Mouse (Mus musculus): ENCODE measurements around the gene Ikzf1. TPM values are rescaled to one million over a fixed set of nuclear protein-coding genes. Genes with fewer than 3 reads are reported as not detected.

Ikzf1 gene
- total and polyA plus RNA-seq, 2 experiments from 2014 or later = 0.91 to 4.0 TPM

- H3K4me1 ChIP-seq (ENCODE audit: insufficient read depth, low read length) = no peaks in the 10 kb centered on the region
- no peaks in the 10 kb centered on the region for H3K9me3 ChIP-seq (ENCODE audit: low read length)
- H3K27me3 ChIP-seq (ENCODE audit: insufficient read depth, low read length) = no peaks in the 10 kb centered on the region
- no peak for TF ChIP-seq CTCF (IDR thresholded peaks at IDR 0.05; ENCODE audit: low read depth)
- no peak overlapping the region for H3K4me3 ChIP-seq (ENCODE audit: low read length)
- no peak overlapping the region for H3K4me2 ChIP-seq (ENCODE audit: low read depth, low read length)
- no peak overlapping the region for H3K27ac ChIP-seq
- H3K9ac ChIP-seq (replicated peaks; ENCODE audit: low read length) = no peak overlapping the region
- WGBS = 94% methylated on average over 4 of the region's 4 CpGs
- no peaks in the 10 kb centered on the region for H3K36me3 ChIP-seq (ENCODE audit: insufficient read depth, low read length)
- ATAC-seq = no peak
- DNase-seq (ENCODE audit: low spot score) = no peak
Observed at GRCm38 (mm10) chr11:11772196-11772595, 87.4 kb downstream of the Ikzf1 start.

DNA sequence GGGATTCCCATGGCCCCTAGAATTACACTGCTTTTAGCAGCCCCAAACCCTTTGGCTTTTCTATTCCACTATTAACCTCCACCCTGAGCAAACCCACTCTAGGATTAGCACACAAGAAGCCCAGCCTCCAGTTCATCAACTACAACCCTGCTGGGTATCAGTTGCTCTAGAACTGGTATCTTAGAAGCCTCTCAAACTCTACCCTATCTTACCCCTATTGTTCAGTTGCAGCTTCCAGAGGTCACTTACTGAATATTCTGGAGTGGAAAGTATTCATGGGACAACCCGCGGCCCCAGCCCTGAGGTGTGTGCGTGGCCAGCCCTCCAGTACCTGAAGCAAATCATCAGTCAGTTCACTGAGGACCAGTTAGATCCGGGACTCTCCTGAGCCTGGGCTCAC is 89.6 kb downstream of the Ikzf1 start:
- Histone ChIP-seq H3K4me2 (ENCODE audit: low read depth, low read length) (no peak overlapping the region), H3K4me3 (ENCODE audit: low read length) (no peak overlapping the region), H3K27me3 (ENCODE audit: insufficient read depth, low read length) (no peaks in the 10 kb centered on the region), H3K36me3 (ENCODE audit: insufficient read depth, low read length) (no peaks in the 10 kb centered on the region), H3K4me1 (ENCODE audit: insufficient read depth, low read length) (no peaks in the 10 kb centered on the region), H3K9me3 (ENCODE audit: low read length) (no peaks in the 10 kb centered on the region), H3K27ac (no peak overlapping the region), H3K9ac (replicated peaks; ENCODE audit: low read length) (no peak overlapping the region)
- no peak for TF ChIP-seq CTCF (IDR thresholded peaks at IDR 0.05; ENCODE audit: low read depth)
- ATAC-seq = no peak
- no peak for DNase-seq (ENCODE audit: low spot score)
- WGBS = 96% methylated on average over 4 of the region's 4 CpGs

DNA sequence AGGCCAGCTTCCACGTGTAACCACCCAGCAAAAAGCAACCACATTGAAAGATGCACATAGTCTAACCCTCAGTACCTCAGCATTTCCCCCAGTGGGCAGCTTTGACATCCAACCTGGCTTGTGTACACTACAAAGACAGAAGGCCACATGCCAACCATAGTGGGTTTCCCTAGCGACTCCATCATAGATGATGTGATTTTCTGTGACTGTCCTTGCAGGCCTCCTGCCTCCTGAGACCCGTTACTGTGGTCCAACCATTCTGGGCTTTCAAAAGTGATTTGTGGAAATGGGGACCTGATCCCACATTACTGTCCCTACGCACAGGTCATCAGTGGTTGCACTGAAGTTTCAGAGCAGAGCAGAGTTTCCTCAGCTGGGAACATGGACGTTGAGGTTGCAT is 90.1 kb downstream of the Ikzf1 start:
- H3K27me3 ChIP-seq (ENCODE audit: insufficient read depth, low read length) = no peaks in the 10 kb centered on the region
- H3K27ac ChIP-seq = no peak overlapping the region
- DNase-seq (ENCODE audit: low spot score) = no peak
- H3K4me2 ChIP-seq (ENCODE audit: low read depth, low read length) = no peak overlapping the region
- H3K9me3 ChIP-seq (ENCODE audit: low read length) = no peaks in the 10 kb centered on the region
- H3K9ac ChIP-seq (replicated peaks; ENCODE audit: low read length) = no peak overlapping the region
- TF ChIP-seq CTCF (IDR thresholded peaks at IDR 0.05; ENCODE audit: low read depth) = no peak
- H3K4me1 ChIP-seq (ENCODE audit: insufficient read depth, low read length) = no peaks in the 10 kb centered on the region
- no peak overlapping the region for H3K4me3 ChIP-seq (ENCODE audit: low read length)
- WGBS = 82% methylated on average over 5 of the region's 5 CpGs
- H3K36me3 ChIP-seq (ENCODE audit: insufficient read depth, low read length) = no peaks in the 10 kb centered on the region
- ATAC-seq = no peak

GRCm38 (mm10) chr11:11776071-11776821 is 91.4 kb downstream of the Ikzf1 start:
- Histone ChIP-seq H3K4me3 (ENCODE audit: low read length) (no peak overlapping the region), H3K27ac (no peak overlapping the region), H3K36me3 (ENCODE audit: insufficient read depth, low read length) (no peaks in the 10 kb centered on the region), H3K9ac (replicated peaks; ENCODE audit: low read length) (no peak overlapping the region), H3K9me3 (ENCODE audit: low read length) (no peaks in the 10 kb centered on the region), H3K4me1 (ENCODE audit: insufficient read depth, low read length) (no peaks in the 10 kb centered on the region), H3K27me3 (ENCODE audit: insufficient read depth, low read length) (no peaks in the 10 kb centered on the region), H3K4me2 (ENCODE audit: low read depth, low read length) (no peak overlapping the region)
- ATAC-seq (no peak), DNase-seq (ENCODE audit: low spot score) (no peak)
- 63% methylated on average over 4 of the region's 4 CpGs for WGBS
- no peak for TF ChIP-seq CTCF (IDR thresholded peaks at IDR 0.05; ENCODE audit: low read depth)

GRCm38 (mm10) chr11:11776822-11777174 is 92.0 kb downstream of the Ikzf1 start:
- ATAC-seq (no peak), DNase-seq (ENCODE audit: low spot score) (no peak)
- no peaks in the 10 kb centered on the region for H3K36me3 ChIP-seq (ENCODE audit: insufficient read depth, low read length)
- H3K4me2 ChIP-seq (ENCODE audit: low read depth, low read length) = no peak overlapping the region
- TF ChIP-seq CTCF (IDR thresholded peaks at IDR 0.05; ENCODE audit: low read depth) = no peak
- H3K27ac ChIP-seq = no peak overlapping the region
- no peaks in the 10 kb centered on the region for H3K4me1 ChIP-seq (ENCODE audit: insufficient read depth, low read length)
- no peak overlapping the region for H3K9ac ChIP-seq (replicated peaks; ENCODE audit: low read length)
- H3K27me3 ChIP-seq (ENCODE audit: insufficient read depth, low read length) = no peaks in the 10 kb centered on the region
- no peak overlapping the region for H3K4me3 ChIP-seq (ENCODE audit: low read length)
- H3K9me3 ChIP-seq (ENCODE audit: low read length) = no peaks in the 10 kb centered on the region
- 86% methylated on average over 7 of the region's 7 CpGs for WGBS

- H3K36me3 ChIP-seq (ENCODE audit: insufficient read depth, low read length) = no peaks in the 10 kb centered on the region
- H3K9me3 ChIP-seq (ENCODE audit: low read length) = no peaks in the 10 kb centered on the region
- ATAC-seq = no peak
- TF ChIP-seq CTCF (IDR thresholded peaks at IDR 0.05; ENCODE audit: low read depth) = no peak
- no peak overlapping the region for H3K9ac ChIP-seq (replicated peaks; ENCODE audit: low read length)
- 67% methylated on average over 3 of the region's 3 CpGs for WGBS
- DNase-seq (ENCODE audit: low spot score) = no peak
- no peaks in the 10 kb centered on the region for H3K4me1 ChIP-seq (ENCODE audit: insufficient read depth, low read length)
- no peak overlapping the region for H3K4me3 ChIP-seq (ENCODE audit: low read length)
- no peak overlapping the region for H3K4me2 ChIP-seq (ENCODE audit: low read depth, low read length)
- H3K27me3 ChIP-seq (ENCODE audit: insufficient read depth, low read length) = no peaks in the 10 kb centered on the region
- no peak overlapping the region for H3K27ac ChIP-seq
Observed at GRCm38 (mm10) chr11:11777246-11777645, 92.4 kb downstream of the Ikzf1 start.

DNA sequence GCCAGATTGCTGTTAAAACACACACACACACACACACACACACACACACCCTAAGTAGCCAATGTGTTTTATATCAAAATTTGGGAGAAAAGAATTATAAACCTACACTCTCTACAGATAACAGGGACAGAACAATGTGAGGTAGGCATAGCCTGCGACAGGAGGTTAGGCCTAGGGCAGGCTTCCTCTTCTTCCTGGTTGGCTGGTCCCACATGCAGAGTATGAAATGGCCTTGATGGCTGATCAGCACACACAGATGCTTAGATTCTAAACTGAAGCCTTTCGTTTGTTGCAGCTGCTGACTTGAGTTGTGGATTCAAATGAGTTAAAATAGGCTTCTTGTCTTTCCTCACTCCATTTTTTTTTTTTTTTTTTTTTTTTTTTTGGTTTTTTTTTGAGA is 93.0 kb downstream of the Ikzf1 start:
- Histone ChIP-seq H3K4me2 (ENCODE audit: low read depth, low read length) (no peak overlapping the region), H3K9me3 (ENCODE audit: low read length) (no peaks in the 10 kb centered on the region), H3K27ac (no peak overlapping the region), H3K9ac (replicated peaks; ENCODE audit: low read length) (no peak overlapping the region), H3K27me3 (ENCODE audit: insufficient read depth, low read length) (no peaks in the 10 kb centered on the region), H3K36me3 (ENCODE audit: insufficient read depth, low read length) (no peaks in the 10 kb centered on the region), H3K4me1 (ENCODE audit: insufficient read depth, low read length) (no peaks in the 10 kb centered on the region), H3K4me3 (ENCODE audit: low read length) (no peak overlapping the region)
- 82% methylated on average over 2 of the region's 2 CpGs for WGBS
- ATAC-seq (no peak), DNase-seq (ENCODE audit: low spot score) (no peak)
- TF ChIP-seq CTCF (IDR thresholded peaks at IDR 0.05; ENCODE audit: low read depth) = no peak

Measured in hindbrain, postnatal 0 days (tissue).